Mouse (Mus musculus) MEL (cell line): Measurements from ENCODE around the gene Tmem267. TPM values are rescaled to one million over a fixed set of nuclear protein-coding genes. Genes with fewer than 3 reads are reported as not detected.
"Not testable (repeated sequence)": the region's sequence is repeated elsewhere in the genome, so short reads cannot be mapped to it uniquely, and the experiment has no call there.

Experiments
- DNase-seq: peaks from one replicate; pipeline ENCODE4 v3.0.0; 2011; ENCODE audit warnings: low read depth, low spot score
- H3K27ac ChIP-seq: 2 replicates; pipeline ENCODE4 v1.5.1; 2012; ENCODE audit warnings: low read depth, mild to moderate bottlenecking, control low read depth, low read length, moderate library complexity; ENCODE audit not compliant: control insufficient read depth
- H3K27me3 ChIP-seq, 2 experiments: fragments of 150-350 bp in 1 of 2; sonication (generic) in 1 of 2; 2 replicates each; pipeline ENCODE4 v1.6.1; 2012; ENCODE audit warnings: low read length in 2 of 2, mild to moderate bottlenecking in 2 of 2, improper control_type of control experiment in 1 of 2, moderate library complexity in 1 of 2; ENCODE audit not compliant: insufficient read depth in 2 of 2, control insufficient read depth in 1 of 2
- H3K36me3 ChIP-seq, 2 experiments: 2 replicates each; pipeline ENCODE4 v1.6.1; 2012 to 2014; ENCODE audit warnings: low read length in 2 of 2, improper control_type of control experiment in 1 of 2, inconsistent platforms in 1 of 2, mild to moderate bottlenecking in 1 of 2; ENCODE audit not compliant: insufficient read depth in 2 of 2, control insufficient read depth in 1 of 2
- H3K4me1 ChIP-seq, 2 experiments: fragments of 150-350 bp in 1 of 2; sonication (generic) in 1 of 2; 2 replicates each; pipeline ENCODE4 v1.6.1; 2012; ENCODE audit warnings: low read length in 2 of 2, improper control_type of control experiment in 1 of 2, mild to moderate bottlenecking in 1 of 2; ENCODE audit not compliant: insufficient read depth in 2 of 2, control insufficient read depth in 1 of 2
- H3K4me3 ChIP-seq, 2 experiments: fragments of 150-350 bp in 1 of 2; sonication (generic) in 1 of 2; 2 replicates each; pipeline ENCODE4 v1.5.1; 2012; ENCODE audit warnings: low read depth in 2 of 2, low read length in 2 of 2, mild to moderate bottlenecking in 2 of 2, moderate library complexity in 2 of 2, control low read depth in 1 of 2, improper control_type of control experiment in 1 of 2; ENCODE audit not compliant: control insufficient read depth in 1 of 2, insufficient read depth in 1 of 2
- H3K79me2 ChIP-seq: 2 replicates; pipeline ENCODE4 v1.6.1; 2012; ENCODE audit warnings: mild to moderate bottlenecking, low read length, moderate library complexity; ENCODE audit not compliant: control insufficient read depth, poor library complexity, insufficient read depth
- H3K9ac ChIP-seq: 2 replicates; pipeline ENCODE4 v1.6.1; 2012; ENCODE audit warnings: low read depth, mild to moderate bottlenecking, control low read depth, low read length, moderate library complexity; ENCODE audit not compliant: control insufficient read depth, poor library complexity, severe bottlenecking
- H3K9me3 ChIP-seq: fragments of 150-350 bp; sonication (generic); replicated peaks from 2 replicates; pipeline ENCODE4 v1.6.1; 2012; ENCODE audit warnings: mild to moderate bottlenecking, low read length, improper control_type of control experiment, moderate library complexity; ENCODE audit not compliant: insufficient read depth
- CTCF ChIP-seq, 3 experiments: IDR thresholded peaks in 2 of 3; conservative IDR thresholded peaks in 1 of 3; 2 replicates each; pipeline ENCODE4 v1.5.1; 2011 to 2012; ENCODE audit warnings: low read length in 3 of 3, low read depth in 2 of 3, mild to moderate bottlenecking in 2 of 3, improper control_type of control experiment in 1 of 3, inconsistent platforms in 1 of 3, mixed read lengths in 1 of 3, moderate library complexity in 1 of 3; ENCODE audit not compliant: control insufficient read depth in 1 of 3, insufficient read depth in 1 of 3, poor library complexity in 1 of 3, severe bottlenecking in 1 of 3
- HCFC1 ChIP-seq: IDR thresholded peaks from 2 replicates; pipeline ENCODE4 v1.6.1; 2012; ENCODE audit warnings: low read depth, mild to moderate bottlenecking, inconsistent platforms, low read length, improper control_type of control experiment, moderate library complexity
- JUND ChIP-seq: IDR thresholded peaks from 2 replicates; pipeline ENCODE4 v1.6.1; 2011; ENCODE audit warnings: low read depth, mild to moderate bottlenecking, improper control_type of control experiment, low read length
- KAT2A ChIP-seq: conservative IDR thresholded peaks from 2 replicates; pipeline ENCODE4 v1.6.1; 2012; ENCODE audit warnings: low read depth, low read length, improper control_type of control experiment, inconsistent platforms
- MAFK ChIP-seq: IDR thresholded peaks from 2 replicates; pipeline ENCODE4 v1.6.1; 2011; ENCODE audit warnings: low read depth, mild to moderate bottlenecking, low read length, improper control_type of control experiment, borderline replicate concordance
- MAX ChIP-seq: IDR thresholded peaks from 2 replicates; pipeline ENCODE4 v1.6.1; 2011; ENCODE audit warnings: low read length, improper control_type of control experiment
- MAZ ChIP-seq: IDR thresholded peaks from 2 replicates; pipeline ENCODE4 v1.6.1; 2012; ENCODE audit warnings: low read depth, mild to moderate bottlenecking, inconsistent platforms, low read length, improper control_type of control experiment
- MXI1 ChIP-seq: IDR thresholded peaks from 2 replicates; pipeline ENCODE4 v1.6.1; 2011; ENCODE audit warnings: mild to moderate bottlenecking, low read depth, low read length, improper control_type of control experiment
- TCF12 ChIP-seq: IDR thresholded peaks from 2 replicates; pipeline ENCODE4 v1.6.1; 2014; ENCODE audit warnings: low read depth, mild to moderate bottlenecking, inconsistent platforms, low read length, improper control_type of control experiment, moderate library complexity
- polyA plus RNA-seq, 2 experiments: library from polyadenylated mRNA; stranded (reverse) in 1 of 2; unstranded in 1 of 2; fragments of >175 nt in 1 of 2; fragments of >200 nt in 1 of 2; gene quantifications; 2 replicates each; pipeline versions ENCODE4 v1.2.1 to v1.2.4; 2012; ENCODE audit warnings: low replicate concordance in 2 of 2, low read depth in 1 of 2; ENCODE audit not compliant: insufficient read length in 2 of 2, insufficient read depth in 1 of 2, missing spikeins in 1 of 2
- total RNA-seq: library from RNA; depleted of rRNA; stranded (reverse); fragments of 300-350 nt; gene quantifications from 2 replicates; pipeline ENCODE4 v1.2.3, GENCODE M21; 2012

Gene Tmem267
- total and polyA plus RNA-seq, 3 experiments, result 3.9 to 8.3 TPM; not detected in 1

DNA sequence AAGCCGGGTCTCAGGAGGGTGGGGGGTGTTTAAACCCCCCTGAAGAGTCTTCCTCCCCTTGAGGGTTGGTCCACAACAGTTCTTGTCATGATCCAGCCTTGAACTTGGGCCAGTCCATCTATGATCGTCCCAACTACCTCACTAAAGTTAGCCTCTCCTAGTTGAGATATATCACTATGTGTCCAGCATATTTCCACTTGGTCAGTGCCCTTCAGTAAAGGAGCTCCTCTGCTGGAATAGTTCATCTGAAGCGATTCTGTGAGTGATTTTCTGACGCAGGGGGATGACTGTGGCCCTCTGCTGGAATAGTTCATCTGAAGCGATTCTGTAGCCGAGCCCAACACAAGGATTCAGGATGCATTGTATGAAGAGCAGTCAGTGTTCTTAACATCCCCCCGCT is 485 bp upstream of the Tmem267 start:
- H3K9me3 ChIP-seq, result no peaks in the 10 kb centered on the region
- no peaks in the 10 kb centered on the region for H3K27me3 ChIP-seq
- H3K36me3 ChIP-seq, result peaks cover 0 to 2% of the 10 kb centered on the region in 2 experiments; a peak in 2 of 4 replicates
- H3K9ac ChIP-seq, result peak overlapping the region; percentile 74
- no peak overlapping the region for H3K27ac ChIP-seq
- H3K4me3 ChIP-seq, result peak overlapping the region in 1 of 2 experiments; percentile 79; a peak in 2 of 4 replicates
- no peak for TF ChIP-seq TCF12
- TF ChIP-seq MAFK, result no peak
- TF ChIP-seq KAT2A, result no peak
- TF ChIP-seq CTCF (IDR thresholded peaks at IDR 0.05 in 2 of 3, conservative IDR thresholded peaks at IDR 0.05 in 1 of 3; ENCODE audit: control insufficient read depth in 1 of 3, insufficient read depth in 1 of 3, low read depth in 2 of 3, low read length in 3 of 3, poor library complexity in 1 of 3, severe bottlenecking in 1 of 3), result no peak
- no peak for TF ChIP-seq HCFC1
- no peak for TF ChIP-seq MXI1
- TF ChIP-seq MAZ, result no peak
- TF ChIP-seq JUND, result no peak
- no peak for TF ChIP-seq MAX
- H3K4me1 ChIP-seq, result no peaks in the 10 kb centered on the region; a peak in 1 of 4 replicates
- no peaks in the 10 kb centered on the region; the same call in 1 of the 2 replicates for H3K79me2 ChIP-seq
- peak; percentile 16 for DNase-seq

DNA sequence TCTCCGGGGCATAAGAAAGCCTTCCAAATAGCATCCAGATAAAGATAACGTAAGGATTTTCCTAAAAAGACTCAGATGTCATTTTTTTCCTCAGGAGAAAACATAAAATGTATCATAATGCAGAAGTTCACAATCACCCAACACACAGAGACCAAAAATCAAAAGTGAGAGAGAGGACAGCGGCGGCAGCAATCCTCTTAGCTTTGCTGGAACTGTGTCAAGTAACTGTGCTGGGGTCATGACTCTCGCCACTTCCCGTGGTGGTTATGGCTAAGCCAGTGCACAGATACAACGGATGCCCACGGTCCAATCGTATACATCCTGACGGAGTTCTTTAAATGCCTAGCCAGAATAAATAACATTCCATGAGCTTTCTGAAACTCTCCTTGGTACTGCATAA is 4.2 kb downstream of the Tmem267 start:
- H3K79me2 ChIP-seq, DNase-seq, H3K27me3 ChIP-seq, H3K27ac ChIP-seq, H3K9me3 ChIP-seq, H3K4me1 ChIP-seq, H3K36me3 ChIP-seq, H3K4me3 ChIP-seq, H3K9ac ChIP-seq: not testable (repeated sequence)

- H3K79me2 ChIP-seq, DNase-seq, H3K4me1 ChIP-seq, H3K4me3 ChIP-seq, H3K9me3 ChIP-seq, H3K9ac ChIP-seq, H3K27me3 ChIP-seq, H3K36me3 ChIP-seq, H3K27ac ChIP-seq: not testable (repeated sequence)
These were observed 7.1 kb downstream of the Tmem267 start for GRCm38 (mm10) chr13:119494938-119495337.

GRCm38 (mm10) chr13:119596321-119597211 is 108.7 kb downstream of the Tmem267 start:
- not testable (repeated sequence) for H3K79me2 ChIP-seq, H3K4me1 ChIP-seq, H3K9me3 ChIP-seq, H3K27me3 ChIP-seq, H3K9ac ChIP-seq, H3K4me3 ChIP-seq, H3K36me3 ChIP-seq, H3K27ac ChIP-seq
- DNase-seq, result peak; percentile 36

- peak; percentile 25 for DNase-seq
- not testable (repeated sequence) for H3K36me3 ChIP-seq
These were observed 110.6 kb downstream of the Tmem267 start for GRCm38 (mm10) chr13:119598466-119598865.

DNA sequence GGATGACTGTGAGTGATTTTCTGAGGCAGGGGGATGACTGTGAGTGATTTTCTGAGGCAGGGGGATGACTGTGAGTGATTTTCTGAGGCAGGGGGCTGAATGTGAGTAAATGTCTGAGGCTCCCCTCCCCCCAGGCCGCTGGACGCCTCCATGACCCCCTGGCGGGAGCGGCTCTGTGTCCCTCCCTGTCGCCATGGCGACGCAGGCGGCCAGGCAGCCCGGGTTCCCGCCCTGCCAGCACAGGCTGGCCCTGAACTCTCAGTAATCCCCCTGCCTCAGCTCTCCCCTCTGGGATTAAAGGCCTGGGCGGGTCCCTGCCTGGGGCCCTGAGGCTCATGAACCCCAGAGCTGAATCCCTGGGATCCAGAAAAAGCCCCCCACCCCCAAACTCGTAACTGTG is 111.2 kb downstream of the Tmem267 start:
- not testable (repeated sequence) for H3K27ac ChIP-seq, H3K9me3 ChIP-seq, H3K79me2 ChIP-seq, H3K27me3 ChIP-seq, H3K36me3 ChIP-seq, DNase-seq, H3K9ac ChIP-seq, H3K4me1 ChIP-seq, H3K4me3 ChIP-seq

More at GRCm38 (mm10) chr13:119598466-119598865, 110.6 kb downstream of the Tmem267 start:
- not testable (repeated sequence) for H3K9me3 ChIP-seq, H3K4me3 ChIP-seq, H3K4me1 ChIP-seq, H3K27ac ChIP-seq, H3K27me3 ChIP-seq, H3K79me2 ChIP-seq, H3K9ac ChIP-seq
